Mouse (Mus musculus) heart, adult 2 months (tissue): Measurements from ENCODE around the gene Cwc25. TPM values are rescaled to one million over a fixed set of nuclear protein-coding genes. Genes with fewer than 3 reads are reported as not detected.

Experiments used
- DNase-seq, 2 experiments: peaks; one replicate each; pipeline ENCODE4 v3.0.0; 2021
- H3K27ac ChIP-seq: fragments of 200-600 bp; 2 replicates; pipeline ENCODE4 v1.8.1; 2022
- H3K27me3 ChIP-seq: fragments of 200-500 bp; 2 replicates; pipeline ENCODE4 v1.6.1; 2012; ENCODE audit warnings: mild to moderate bottlenecking, low read length, inconsistent platforms, mixed read lengths; ENCODE audit not compliant: control insufficient read depth, insufficient read depth
- H3K36me3 ChIP-seq: fragments of 200-500 bp; 2 replicates; pipeline ENCODE4 v1.6.1; 2012; ENCODE audit warnings: low read length, inconsistent platforms; ENCODE audit not compliant: control insufficient read depth, insufficient read depth
- H3K4me1 ChIP-seq: fragments of 200-500 bp; 2 replicates; pipeline ENCODE4 v1.6.1; 2011; ENCODE audit warnings: low read length; ENCODE audit not compliant: control insufficient read depth, insufficient read depth
- H3K4me3 ChIP-seq: fragments of 200-600 bp; 2 replicates; pipeline ENCODE4 v1.8.1; 2022
- H3K79me2 ChIP-seq: fragments of 200-500 bp; replicated peaks from 2 replicates; pipeline ENCODE4 v1.6.1; 2012; ENCODE audit warnings: mild to moderate bottlenecking, inconsistent platforms, low read length, moderate library complexity, mixed read lengths; ENCODE audit not compliant: control insufficient read depth, insufficient read depth
- H3K9ac ChIP-seq: fragments of 200-500 bp; 2 replicates; pipeline ENCODE4 v1.6.1; 2012; ENCODE audit warnings: low read depth, mild to moderate bottlenecking, control low read depth, inconsistent platforms, low read length, mixed read lengths
- CTCF ChIP-seq: fragments of 200-600 bp; IDR thresholded peaks from 2 replicates; pipeline ENCODE4 v1.8.1; 2022; ENCODE audit warnings: antibody characterized with exemption, mild to moderate bottlenecking, moderate library complexity
- EP300 ChIP-seq: fragments of 200-500 bp; IDR thresholded peaks from 2 replicates; pipeline ENCODE4 v1.6.1; 2011; ENCODE audit warnings: low read depth, low read length, control low read depth; ENCODE audit not compliant: insufficient read depth
- POLR2A ChIP-seq: fragments of 200-500 bp; IDR thresholded peaks from 2 replicates; pipeline ENCODE4 v1.6.1; 2011; ENCODE audit warnings: mild to moderate bottlenecking, low read depth, low read length, control low read depth; ENCODE audit not compliant: insufficient read depth
- WGBS: fragments of 180-500 bp; shearing (Covaris S2); methylation state at CpG from one replicate; pipeline ENCODE4 v1.1.7; 2018; 5-methylcytosine and 5-hydroxymethylcytosine counted together
- intact Hi-C: fragments of 180-260 bp; cut with DNase I; formaldehyde crosslinking; loops from one replicate; pipeline ENCODE4 v1.15.1; 2025
- polyA plus RNA-seq: library from polyadenylated mRNA; depleted of rRNA; stranded (reverse); fragments of >200 nt; gene quantifications from 2 replicates; pipeline ENCODE4 v1.2.3, GENCODE M21; 2012
- total RNA-seq, 2 experiments: library from RNA; stranded (reverse); gene quantifications; 2 replicates each; pipeline ENCODE4 v1.2.3; 2021

The Cwc25 gene
- total and polyA plus RNA-seq, 3 experiments = 6.0 to 7.9 (median 7.6) TPM

GRCm38 (mm10) chr11:97717369-97718280, 48.7 kb downstream of the Cwc25 start:
- no peak for TF ChIP-seq CTCF
- no peak for TF ChIP-seq EP300
- no peak for TF ChIP-seq POLR2A
- 83% methylated on average over 26 of the region's 26 CpGs for WGBS
- Histone ChIP-seq H3K36me3 (no peaks in the 10 kb centered on the region), H3K9ac (no peak overlapping the region), H3K4me3 (no peak overlapping the region), H3K4me1 (peaks cover 2% of the 10 kb centered on the region; the same call in 1 of the 2 replicates), H3K27me3 (no peaks in the 10 kb centered on the region), H3K27ac (no peak overlapping the region), H3K79me2 (no peaks in the 10 kb centered on the region)
- intact Hi-C loops = no loop called here
- DNase-seq = no peak

GRCm38 (mm10) chr11:97716021-97716420, 50.3 kb downstream of the Cwc25 start:
- H3K4me1 ChIP-seq = peaks cover 2% of the 10 kb centered on the region; the same call in 1 of the 2 replicates
- no peaks in the 10 kb centered on the region for H3K27me3 ChIP-seq
- no peaks in the 10 kb centered on the region for H3K36me3 ChIP-seq
- TF ChIP-seq EP300 (no peak), POLR2A (no peak), CTCF (no peak)
- DNase-seq = no peak
- H3K9ac ChIP-seq = no peak overlapping the region
- H3K4me3 ChIP-seq = no peak overlapping the region
- 90% methylated on average over 8 of the region's 8 CpGs for WGBS
- no peak overlapping the region for H3K27ac ChIP-seq
- intact Hi-C loops = no loop called here
- H3K79me2 ChIP-seq = no peaks in the 10 kb centered on the region

GRCm38 (mm10) chr11:97714784-97715760, 51.3 kb downstream of the Cwc25 start:
- intact Hi-C loops = no loop called here
- Histone ChIP-seq H3K27me3 (no peaks in the 10 kb centered on the region), H3K4me1 (peaks cover 2% of the 10 kb centered on the region; the same call in 1 of the 2 replicates), H3K9ac (no peak overlapping the region), H3K79me2 (no peaks in the 10 kb centered on the region), H3K27ac (no peak overlapping the region), H3K4me3 (no peak overlapping the region), H3K36me3 (no peaks in the 10 kb centered on the region)
- TF ChIP-seq POLR2A (no peak), EP300 (no peak), CTCF (no peak)
- DNase-seq = peak in 1 of 2 experiments; percentile 60
- 73% methylated on average over 14 of the region's 14 CpGs for WGBS

GRCm38 (mm10) chr11:97714356-97714755, 52.0 kb downstream of the Cwc25 start:
- Histone ChIP-seq H3K27ac (no peak overlapping the region), H3K79me2 (no peaks in the 10 kb centered on the region), H3K9ac (no peak overlapping the region), H3K4me3 (no peak overlapping the region), H3K27me3 (no peaks in the 10 kb centered on the region), H3K36me3 (no peaks in the 10 kb centered on the region), H3K4me1 (peaks cover 2% of the 10 kb centered on the region; the same call in 1 of the 2 replicates)
- DNase-seq = no peak
- intact Hi-C loops = no loop called here
- WGBS = 91% methylated on average over 3 of the region's 3 CpGs
- peak; percentile 37 for TF ChIP-seq CTCF
- no peak for TF ChIP-seq EP300

GRCm38 (mm10) chr11:97713896-97714295, 52.5 kb downstream of the Cwc25 start:
- 55% methylated on average over 8 of the region's 8 CpGs for WGBS
- Histone ChIP-seq H3K36me3 (no peaks in the 10 kb centered on the region), H3K4me1 (peaks cover 2% of the 10 kb centered on the region; the same call in 1 of the 2 replicates), H3K27ac (no peak overlapping the region), H3K9ac (no peak overlapping the region), H3K79me2 (no peaks in the 10 kb centered on the region), H3K4me3 (no peak overlapping the region), H3K27me3 (no peaks in the 10 kb centered on the region)
- TF ChIP-seq POLR2A = no peak
- TF ChIP-seq CTCF = no peak
- intact Hi-C loops = no loop called here
- peak in 1 of 2 experiments; percentile 71 for DNase-seq
